Mouse (Mus musculus): ENCODE measurements around the gene Unc119b.
"Not testable (repeated sequence)": the region's sequence is repeated elsewhere in the genome, so short reads cannot be mapped to it uniquely, and the experiment has no call there.

The Unc119b gene

DNA sequence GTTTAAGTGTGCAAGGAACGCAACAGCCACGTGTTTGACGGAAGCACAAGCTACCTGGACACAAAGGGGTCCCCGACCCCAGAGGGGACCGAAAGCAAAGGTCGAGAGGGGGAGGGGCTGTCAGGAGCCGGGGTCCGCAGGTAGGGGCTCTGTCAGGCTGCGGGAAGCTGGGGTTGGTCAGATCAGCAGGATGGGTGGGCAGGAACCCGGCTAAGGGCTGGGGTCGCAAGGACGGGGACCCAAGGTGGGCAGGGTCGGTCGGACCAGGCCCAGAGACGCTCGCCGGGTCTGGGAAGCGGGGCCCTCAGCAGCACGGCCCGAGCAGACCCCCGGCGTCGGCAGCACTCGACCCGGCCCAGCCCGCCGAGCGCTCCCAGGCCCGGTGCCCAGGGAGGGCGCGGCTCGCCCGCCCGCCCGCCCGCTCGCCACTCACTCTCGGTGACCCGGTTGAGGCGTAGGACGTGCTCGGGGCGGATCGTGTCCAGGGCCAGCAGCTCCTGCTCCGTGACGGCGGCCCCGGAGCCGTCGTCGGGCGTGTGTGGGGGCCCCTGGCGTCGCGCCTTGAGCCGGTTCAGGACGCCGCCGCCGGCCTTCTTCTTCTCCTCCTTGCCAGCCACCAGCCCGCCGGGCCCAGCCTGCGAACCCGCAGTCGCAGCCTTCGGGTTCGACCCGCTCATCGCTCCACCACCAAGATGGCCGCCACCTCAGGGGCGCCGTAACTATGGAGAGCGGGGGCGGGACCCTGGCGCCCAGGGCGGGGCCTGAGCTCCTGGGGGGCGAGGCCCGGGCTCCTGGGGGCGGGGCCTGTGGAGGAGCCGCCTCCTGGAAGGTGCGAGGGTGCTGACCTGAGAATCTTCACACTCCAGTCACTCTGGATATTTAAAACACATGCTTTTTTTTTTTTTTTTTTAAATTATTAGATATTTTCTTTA lies at the start of gene Unc119b:
TSS of gene Unc119b (minus strand) at position 742 of the 932 bp plus-strand sequence.
- peak; percentile 79 to 87 for DNase-seq (ENCODE audit: low spot score in 2 of 2)

DNA sequence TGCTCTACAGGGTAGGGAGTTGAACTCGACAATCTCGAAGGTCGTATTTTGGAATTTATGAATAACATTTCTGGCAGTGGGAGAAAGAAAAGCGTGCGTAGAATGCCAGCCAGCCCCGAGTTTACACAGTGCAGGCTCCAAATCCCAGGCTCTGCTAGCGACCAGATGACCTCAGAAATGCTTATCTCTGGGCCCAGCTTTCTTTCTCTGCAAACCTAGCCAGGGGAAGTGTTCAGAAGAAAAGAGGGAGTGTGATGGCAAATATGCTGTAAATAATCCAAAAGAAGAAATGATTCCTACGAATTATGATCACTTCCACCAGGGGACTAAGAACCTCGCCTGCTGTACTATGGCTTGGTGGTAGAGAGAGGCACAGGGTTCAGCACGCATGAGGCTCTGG lies 48.7 kb upstream of the Unc119b start:
- DNase-seq (ENCODE audit: low spot score in 2 of 2): no peak

DNA sequence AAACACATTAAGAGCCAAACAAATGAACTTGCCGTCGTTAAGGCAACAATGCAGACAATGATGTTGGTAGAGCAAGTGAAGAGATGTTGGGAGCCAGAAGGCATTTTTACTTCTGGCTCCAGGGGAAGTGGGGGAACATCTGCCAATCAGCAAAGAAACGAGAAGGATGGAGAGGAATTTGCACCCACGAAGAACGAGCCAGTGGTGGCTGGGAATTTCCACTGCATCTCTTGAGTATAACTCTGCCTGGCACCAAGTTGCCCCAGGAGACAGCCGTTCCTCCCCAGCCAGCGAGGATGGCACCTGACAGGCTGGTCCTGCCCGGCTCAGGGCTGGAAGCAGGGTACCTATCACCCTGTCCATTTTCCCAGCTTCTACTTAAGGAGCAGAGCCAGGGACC lies 48.1 kb upstream of the Unc119b start:
- DNase-seq (ENCODE audit: low spot score in 2 of 2): no peak

DNA sequence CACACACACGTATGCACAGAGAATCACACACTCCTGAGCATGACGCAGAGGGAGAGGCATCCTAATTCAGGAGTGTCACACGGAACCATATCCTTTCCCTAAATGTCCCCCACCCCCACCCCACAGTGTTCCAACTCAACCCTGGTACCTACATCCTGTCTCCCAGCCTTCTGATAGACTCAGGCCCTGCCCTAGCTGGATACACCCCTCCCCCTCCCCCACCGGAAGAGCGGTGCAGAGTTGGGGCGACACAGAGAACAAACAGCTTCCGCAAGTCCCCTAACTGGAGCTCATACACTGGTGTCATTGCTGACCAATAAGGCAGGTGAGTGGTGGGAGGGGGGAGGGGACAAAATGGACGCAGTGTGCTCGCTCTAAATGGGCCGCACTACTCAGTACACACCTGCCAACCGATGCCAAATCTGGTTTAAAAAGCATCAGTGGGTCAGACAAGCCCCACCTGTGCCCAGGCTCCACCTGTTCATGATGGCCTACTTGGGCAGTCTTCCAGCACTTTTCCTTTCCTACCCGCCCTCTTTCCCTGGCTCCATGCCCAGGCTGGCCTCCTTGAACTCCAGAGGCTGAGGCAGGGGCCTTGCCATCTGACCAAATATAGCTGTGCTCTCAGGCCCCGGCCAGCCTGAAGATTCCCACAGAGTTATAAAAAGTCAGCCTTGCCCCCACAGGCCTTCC lies 46.6 kb upstream of the Unc119b start:
- no peak for DNase-seq (ENCODE audit: low spot score in 2 of 2)

DNA sequence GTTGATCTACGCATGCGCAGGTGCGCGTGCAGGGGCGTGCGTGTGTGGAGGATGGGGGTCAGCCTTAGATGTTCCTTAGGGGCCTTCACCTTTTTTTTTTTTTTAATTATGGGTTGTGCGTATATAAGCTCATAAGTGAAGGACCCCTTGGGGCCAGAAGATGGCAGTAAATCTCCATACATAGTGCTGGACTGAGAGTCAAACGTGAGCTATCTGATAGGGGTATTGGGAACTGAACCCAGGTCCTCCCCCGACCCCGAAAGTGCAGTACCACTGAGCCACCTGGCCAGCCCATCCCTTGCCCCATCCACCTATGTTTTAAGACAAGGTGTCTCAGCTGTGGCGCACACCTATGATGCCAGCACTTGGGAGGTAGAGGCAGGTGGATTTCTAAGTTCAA lies 44.8 kb upstream of the Unc119b start:
- no peak for DNase-seq (ENCODE audit: low spot score in 2 of 2)

DNA sequence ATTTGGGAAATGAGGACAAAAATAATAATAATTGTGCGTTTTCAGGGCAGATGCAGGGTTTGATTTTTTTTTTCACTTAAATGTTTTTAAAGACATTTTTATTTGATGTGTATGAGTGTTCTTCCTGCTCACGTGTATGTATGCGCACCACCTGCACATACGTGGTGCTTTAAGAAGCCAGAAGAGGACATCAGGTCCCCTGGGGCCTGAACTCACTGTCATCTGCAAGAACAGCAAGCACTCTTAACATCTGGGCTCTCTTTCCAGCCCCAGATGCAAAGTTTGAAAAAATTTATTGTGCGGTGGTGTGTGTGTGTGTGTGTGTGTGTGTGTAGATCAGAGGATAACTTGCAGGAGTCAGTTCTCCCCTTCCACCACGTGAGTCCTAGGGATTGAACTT lies 43.1 kb upstream of the Unc119b start:
- no peak for DNase-seq (ENCODE audit: low spot score in 2 of 2)

DNA sequence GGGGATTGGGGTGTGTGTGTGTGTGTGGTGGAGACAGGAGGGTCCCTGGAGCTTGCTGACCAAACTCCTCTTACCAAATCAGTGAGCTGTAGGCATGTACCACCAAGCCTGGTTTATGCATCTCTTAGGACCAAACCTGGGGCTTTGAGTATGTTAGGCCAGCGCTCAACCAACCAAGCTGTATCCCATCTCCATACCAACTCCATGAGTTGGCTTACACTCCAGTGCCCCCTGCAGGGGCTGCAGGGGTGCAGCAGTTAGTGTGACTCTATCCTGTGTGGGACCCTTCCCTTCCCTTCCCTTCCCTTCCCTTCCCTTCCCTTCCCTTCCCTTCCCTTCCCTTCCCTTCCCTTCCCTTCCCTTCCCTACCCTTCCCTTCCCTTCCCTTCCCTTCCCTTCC lies 39.8 kb upstream of the Unc119b start:
- DNase-seq (ENCODE audit: low spot score in 2 of 2): no peak

DNA sequence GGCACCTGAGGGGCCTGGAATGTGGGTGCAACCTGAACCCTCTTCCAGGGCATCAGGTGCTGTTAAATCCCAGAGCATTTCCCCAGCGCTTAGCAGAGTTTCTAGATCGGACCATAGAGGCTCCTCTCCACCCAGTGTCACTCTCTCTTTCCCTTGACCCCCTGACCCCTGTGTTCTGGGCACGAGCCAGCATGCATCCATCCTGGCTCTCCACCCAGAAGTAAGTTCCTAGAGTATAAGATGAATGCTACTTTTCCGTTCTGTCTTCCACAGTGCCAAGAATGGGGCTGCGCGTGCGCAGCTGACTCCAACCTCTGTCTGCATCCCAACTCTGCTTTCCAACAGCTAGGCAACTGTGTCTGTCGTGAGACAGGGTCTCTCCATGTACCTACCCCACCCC lies 35.4 kb upstream of the Unc119b start:
- no peak for DNase-seq (ENCODE audit: low spot score in 2 of 2)

DNA sequence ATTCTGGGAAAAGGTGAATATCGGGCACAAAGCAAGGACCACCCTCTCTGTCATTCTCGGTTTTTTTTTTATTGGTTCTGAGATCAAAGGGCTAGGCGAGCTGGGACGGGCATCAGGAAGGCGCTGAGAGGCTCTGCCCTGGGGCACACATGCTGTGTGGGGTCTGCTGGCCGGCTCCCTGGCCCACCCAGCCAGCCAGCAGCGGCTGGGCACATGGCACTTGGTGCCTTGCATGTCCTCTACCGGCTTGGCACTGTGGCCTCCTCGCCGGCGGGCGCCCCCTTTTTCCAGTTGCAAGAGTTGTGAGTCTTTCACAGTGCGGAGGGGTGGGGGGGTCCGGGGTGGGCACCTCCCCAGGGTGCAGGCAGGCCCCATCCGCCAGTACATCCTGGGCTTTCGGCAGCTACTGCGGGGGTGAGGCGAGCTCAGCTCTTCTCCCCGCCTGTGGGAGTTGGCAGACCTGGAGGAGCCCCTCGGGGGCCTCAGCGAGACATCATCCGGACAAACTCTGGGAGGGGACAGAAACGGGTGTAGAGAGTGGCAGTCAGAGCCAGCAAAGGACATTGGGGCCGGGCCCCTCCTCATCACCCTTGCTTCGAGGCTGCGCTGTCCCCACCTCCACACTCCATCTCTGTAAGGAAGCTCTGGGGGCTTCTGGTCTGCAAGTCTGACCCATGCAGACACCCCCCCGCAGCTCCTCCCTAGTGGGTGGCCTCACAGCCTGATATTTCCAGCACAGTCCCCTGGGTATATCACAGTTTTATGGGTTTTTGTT lies 34.1 kb upstream of the Unc119b start:
- no peak for DNase-seq (ENCODE audit: low spot score in 2 of 2)

DNA sequence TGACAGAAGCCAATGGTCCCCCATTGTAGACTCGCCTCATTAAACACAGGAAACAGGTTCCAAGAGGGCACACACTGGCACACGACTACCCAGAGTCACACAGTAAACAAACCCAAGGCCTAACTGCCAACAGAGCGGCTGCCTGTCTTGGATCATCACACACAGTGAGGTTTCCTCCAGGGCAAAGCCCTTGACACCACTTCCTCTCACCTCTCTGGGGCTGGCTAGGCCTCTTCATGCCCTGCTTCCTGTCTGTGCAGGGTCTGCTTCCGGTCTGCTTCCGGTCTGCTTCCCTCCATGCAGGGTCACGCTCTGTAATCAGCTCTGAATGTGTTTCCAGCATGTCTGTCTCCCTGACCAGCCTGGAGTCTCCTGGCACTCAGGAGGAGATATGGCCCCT lies 32.6 kb upstream of the Unc119b start:
- DNase-seq (ENCODE audit: low spot score in 2 of 2): no peak

DNA sequence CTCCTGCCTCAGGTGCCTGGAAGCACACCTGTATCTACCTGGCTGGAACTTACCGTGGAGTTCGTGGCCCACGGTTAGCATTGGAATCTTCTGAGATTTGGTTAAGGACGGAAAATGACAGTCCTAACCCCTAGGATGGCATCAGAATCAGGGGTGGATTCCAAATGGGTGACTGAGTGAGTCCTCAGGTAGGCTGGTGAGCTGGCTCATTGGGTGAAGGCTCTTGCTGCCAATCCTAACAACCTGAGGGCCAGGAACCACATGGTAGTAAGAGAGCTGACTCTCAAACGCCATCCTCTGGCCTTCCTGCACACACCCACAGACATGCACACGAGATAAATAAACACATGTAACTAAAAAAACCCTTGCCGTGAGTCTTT lies 32.0 kb upstream of the Unc119b start:
- DNase-seq (ENCODE audit: low spot score in 2 of 2): no peak

DNA sequence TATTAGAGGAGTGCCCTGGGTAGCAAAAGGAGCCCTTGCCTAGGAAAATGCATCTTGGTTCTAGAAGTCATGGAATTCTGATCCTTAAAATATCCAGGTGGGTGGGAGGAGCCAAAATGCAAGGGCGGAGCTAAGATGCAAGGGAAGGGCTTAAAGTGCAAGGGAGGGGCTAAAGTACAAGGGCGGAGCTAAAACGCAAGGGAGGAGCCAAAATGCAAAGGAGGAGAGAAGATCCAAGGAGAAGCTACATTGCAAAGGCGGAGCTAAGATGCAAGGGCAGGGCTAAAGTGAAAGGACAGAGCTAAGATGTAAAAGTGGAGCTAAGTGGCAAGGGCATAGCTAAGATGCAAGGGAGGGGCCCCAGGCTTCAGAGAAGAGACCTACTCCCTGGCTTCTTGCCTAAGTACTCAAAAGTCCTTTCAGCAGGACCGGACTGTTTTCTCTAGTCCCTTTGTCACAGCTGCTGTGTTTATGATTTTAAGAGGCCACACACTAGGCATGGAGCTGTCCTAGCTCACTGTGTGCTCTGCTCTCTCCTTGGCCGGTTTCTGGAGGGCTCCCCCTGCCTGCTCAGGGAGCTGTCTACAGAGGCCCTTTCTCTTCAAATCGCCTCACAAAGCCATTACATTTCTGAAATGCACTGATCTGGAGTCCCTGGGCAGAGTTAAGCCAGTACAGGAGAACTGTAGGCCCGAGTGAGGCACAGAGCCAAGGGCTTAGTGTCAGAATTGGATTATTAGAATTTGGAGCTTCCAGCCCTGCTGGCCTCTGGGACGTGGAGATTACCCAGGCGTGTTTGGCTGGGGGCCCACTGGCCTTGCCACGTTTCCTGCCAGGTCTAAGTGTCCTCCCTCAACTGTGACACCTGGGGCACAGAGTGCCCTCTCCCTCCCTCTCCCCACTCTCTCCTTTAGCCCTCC lies 31.4 kb upstream of the Unc119b start:
- DNase-seq (ENCODE audit: low spot score in 2 of 2): no peak

DNA sequence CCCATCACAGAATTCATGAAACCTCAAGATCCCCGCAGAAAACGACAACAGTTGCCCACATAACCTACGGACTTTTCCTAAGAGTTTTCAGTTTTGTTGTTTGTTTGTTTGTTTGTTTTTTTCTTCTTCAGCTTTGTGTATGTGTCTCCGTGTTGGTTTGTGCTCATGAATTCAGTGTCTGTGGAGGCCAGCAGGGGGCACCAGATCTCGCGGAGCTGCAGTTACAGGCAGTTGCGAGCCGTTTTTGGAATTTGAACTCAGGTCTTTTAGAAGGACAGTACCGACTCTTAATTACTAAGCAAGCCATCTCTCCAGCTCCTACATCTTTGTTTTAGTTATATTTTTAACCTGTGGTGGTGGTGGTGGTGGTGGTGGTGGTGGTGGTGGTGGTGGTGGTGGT lies 30.6 kb upstream of the Unc119b start:
- DNase-seq (ENCODE audit: low spot score in 2 of 2): no peak

DNA sequence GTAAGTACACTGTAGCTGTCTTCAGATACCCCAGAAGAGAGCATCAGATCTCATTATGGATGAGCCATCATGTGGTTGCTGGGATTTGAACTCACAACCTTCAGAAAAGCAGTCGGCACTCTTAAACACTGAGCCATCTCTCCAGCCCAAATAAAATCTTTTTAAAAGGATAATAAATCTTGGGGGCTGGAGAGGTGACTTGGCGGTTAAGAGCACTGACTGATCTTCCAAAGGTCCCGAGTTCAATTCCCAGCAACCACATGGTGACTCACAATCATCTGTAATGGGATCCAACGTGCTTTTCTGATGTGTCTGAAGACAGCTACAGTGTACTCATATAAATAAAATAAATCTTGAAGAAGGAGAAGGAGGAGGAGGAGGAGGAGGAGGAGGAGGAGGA lies 29.7 kb upstream of the Unc119b start:
- DNase-seq (ENCODE audit: low spot score in 2 of 2): not testable (repeated sequence)

DNA sequence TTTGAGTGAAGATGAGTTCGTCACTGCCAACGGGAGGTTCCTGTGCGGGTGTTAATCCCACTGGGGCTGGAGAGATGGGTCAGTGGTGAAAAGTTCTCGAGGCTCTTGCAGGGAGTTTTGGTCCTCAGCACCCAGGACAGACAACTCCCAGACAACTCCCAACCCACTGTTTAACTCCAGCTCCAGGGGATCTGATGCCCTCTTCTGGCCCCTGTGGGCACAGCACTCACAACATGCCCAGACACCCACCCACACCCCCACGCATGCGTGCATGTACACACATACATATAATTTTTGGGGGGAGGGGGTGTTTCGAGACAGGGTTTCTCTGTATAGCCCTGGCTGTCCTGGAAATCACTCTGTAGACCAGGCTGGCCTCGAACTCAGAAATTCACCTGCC lies 28.8 kb upstream of the Unc119b start:
- DNase-seq (ENCODE audit: low spot score in 2 of 2): peak; percentile 49 to 63

DNA sequence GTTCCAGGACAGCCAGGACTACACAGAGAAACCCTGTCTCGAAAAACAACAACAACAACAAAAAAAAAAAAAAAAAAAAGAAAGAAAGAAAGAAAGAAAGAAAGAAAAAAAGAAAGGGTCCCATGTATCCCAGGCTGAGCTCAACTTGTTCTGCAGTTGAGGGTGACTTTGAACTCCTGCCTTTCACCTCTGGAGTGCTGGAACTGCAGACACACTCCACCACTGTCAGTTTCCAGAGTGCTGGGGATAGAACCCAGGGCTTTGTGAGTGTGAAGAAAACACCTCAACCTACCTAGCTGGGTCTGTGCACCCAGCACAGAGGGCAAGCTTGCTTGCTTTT lies 27.1 kb upstream of the Unc119b start:
- DNase-seq (ENCODE audit: low spot score in 2 of 2): not testable (repeated sequence)

DNA sequence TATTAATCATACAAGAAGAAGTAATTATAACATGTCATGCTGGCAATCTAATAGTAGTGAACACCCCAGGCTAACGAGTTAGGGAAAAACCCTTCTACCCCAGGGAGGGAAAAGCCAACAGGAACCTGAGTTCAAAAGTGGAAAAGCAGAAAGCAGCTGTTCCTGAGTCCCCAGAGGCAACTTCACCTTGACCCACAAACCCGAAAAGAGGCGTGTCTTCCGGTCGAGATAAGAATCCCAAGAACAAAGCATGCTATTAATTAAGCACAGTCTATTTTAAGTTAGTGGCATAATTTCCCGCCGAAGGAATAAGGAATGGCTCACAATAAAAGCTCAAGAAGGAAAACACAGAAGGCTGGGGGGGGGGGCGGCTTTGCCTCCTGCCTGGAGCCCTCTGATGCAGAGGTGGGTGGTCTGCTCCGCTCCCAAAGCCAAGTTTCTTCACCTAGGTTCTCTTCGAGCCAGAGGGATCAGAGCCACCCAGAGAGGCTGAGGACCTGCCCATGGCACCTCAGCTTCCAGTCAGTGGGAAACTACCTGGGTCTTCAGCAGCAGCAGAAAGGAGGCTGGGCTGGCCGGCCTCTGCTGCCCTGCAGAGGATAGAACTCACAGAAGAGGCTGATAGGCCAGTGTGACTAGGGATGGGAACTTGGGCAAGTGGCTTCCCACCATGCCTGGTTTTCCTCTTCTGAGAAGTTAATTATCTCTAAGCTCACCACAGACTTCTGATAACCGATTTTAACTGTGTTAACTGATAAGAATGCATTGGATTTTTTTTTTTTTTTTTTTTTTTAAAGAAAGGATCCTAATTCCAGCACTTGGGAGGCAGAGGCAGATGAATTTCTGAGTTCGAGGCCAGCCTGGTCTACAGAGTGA lies 26.5 kb upstream of the Unc119b start:
- no peak for DNase-seq (ENCODE audit: low spot score in 2 of 2)

DNA sequence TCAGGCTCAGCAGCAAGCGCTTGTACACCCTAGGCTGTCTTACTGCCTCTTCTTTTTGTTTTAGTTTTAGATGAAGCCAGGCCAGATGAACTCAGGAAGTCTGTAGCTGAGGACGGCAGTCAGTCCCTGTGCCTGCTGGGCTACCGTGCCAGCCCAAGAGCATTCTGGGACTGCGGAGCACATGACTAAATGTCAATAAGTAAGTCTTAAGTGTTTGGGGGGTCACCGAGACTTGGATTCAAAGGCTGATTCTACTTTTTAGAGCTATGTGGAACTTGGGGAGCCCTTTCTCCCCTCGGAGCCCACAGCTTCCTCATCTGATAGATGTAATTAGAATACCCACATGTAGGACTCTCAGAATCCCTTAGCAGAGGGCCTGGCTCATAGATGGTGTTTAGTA lies 25.9 kb upstream of the Unc119b start:
- no peak for DNase-seq (ENCODE audit: low spot score in 2 of 2)

DNA sequence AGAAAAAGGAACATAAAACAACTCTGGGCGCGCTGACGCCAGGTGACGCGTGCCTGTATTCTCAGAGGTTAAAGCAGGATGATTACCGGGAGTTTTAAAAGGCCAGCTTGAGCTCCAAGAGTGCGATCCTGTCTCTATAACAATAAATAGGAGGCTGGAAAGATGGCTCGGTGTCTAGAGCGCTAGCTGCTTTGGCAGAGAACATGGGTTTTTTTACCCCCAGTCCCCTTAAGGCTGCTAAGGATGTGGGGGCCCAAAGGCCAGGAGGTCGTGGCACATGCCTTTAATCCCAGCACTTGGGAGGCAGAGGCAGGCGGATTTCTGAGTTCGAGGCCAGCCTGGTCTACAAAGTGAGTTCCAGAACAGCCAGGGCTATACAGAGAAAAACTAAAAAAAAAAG lies 24.4 kb upstream of the Unc119b start:
- no peak for DNase-seq (ENCODE audit: low spot score in 2 of 2)

Data from frontal cortex, postnatal 10 days (tissue).